ENCODE assay signal across 29 mouse cellular contexts in genomic region chr14:99699545-99699944, GRCm38 (mm10).
"Had no signal": no experiment of that assay in that cellular context is flagged by ENCODE, and none has a peak within 500 bp of the region (broad histone marks: within the 10 kb centered on the region; RNA-seq: fewer than 3 reads in every experiment).

No protein-coding gene starts in this region.

- H3K36me3 ChIP-seq: embryonic facial prominence, embryonic 10.5 days; embryonic facial prominence, embryonic 12.5 days; embryonic facial prominence, embryonic 13.5 days; embryonic facial prominence, embryonic 15.5 days; forebrain, embryonic 10.5 days; forebrain, embryonic 12.5 days; forebrain, embryonic 15.5 days had no signal

- H3K4me1 ChIP-seq: embryonic facial prominence, embryonic 10.5 days; embryonic facial prominence, embryonic 12.5 days; embryonic facial prominence, embryonic 13.5 days; embryonic facial prominence, embryonic 15.5 days; forebrain, embryonic 10.5 days; forebrain, embryonic 12.5 days; forebrain, embryonic 13.5 days; forebrain, embryonic 15.5 days had no signal

- H3K9ac ChIP-seq: embryonic facial prominence, embryonic 12.5 days; embryonic facial prominence, embryonic 13.5 days; embryonic facial prominence, embryonic 15.5 days; forebrain, embryonic 12.5 days; forebrain, embryonic 13.5 days; forebrain, embryonic 15.5 days; forebrain, postnatal 0 days had no signal

- H3K4me2 ChIP-seq: embryonic facial prominence, embryonic 12.5 days; embryonic facial prominence, embryonic 13.5 days; embryonic facial prominence, embryonic 15.5 days; forebrain, embryonic 12.5 days; forebrain, embryonic 13.5 days; forebrain, embryonic 15.5 days had no signal

- H3K27ac ChIP-seq: embryonic facial prominence, embryonic 10.5 days; embryonic facial prominence, embryonic 12.5 days; embryonic facial prominence, embryonic 13.5 days; embryonic facial prominence, embryonic 15.5 days; forebrain, embryonic 10.5 days; forebrain, embryonic 12.5 days; forebrain, embryonic 13.5 days; forebrain, embryonic 15.5 days; gastrocnemius, adult 2 months; heart, adult 2 months had no signal

- DNase-seq: cerebellum, adult 2 months; cerebellum, adult 8-10 months; cerebellum, adult 9-10 months; cerebellum, adult 9-11 months; cerebellum, postnatal 10 days; cerebellum, postnatal 14 days; cerebellum, postnatal 25 days; cerebellum, postnatal 36 days; embryo, embryonic 11 days; forebrain, postnatal 0 days; gastrocnemius, adult 2 months; gastrocnemius, postnatal 10 days; gastrocnemius, postnatal 14 days; gastrocnemius, postnatal 25 days; gastrocnemius, postnatal 36 days; heart, adult 11 months; heart, adult 18-20 months; heart, adult 2 months had no signal

- H3K4me3 ChIP-seq: embryonic facial prominence, embryonic 10.5 days; embryonic facial prominence, embryonic 12.5 days; embryonic facial prominence, embryonic 13.5 days; embryonic facial prominence, embryonic 15.5 days; erythroblast, embryonic 14.5 days; forebrain, embryonic 10.5 days; forebrain, embryonic 12.5 days; forebrain, embryonic 13.5 days; forebrain, embryonic 15.5 days; gastrocnemius, adult 2 months; heart, adult 2 months had no signal

- ATAC-seq: forebrain, embryonic 13.5 days; forebrain, embryonic 14.5 days; forebrain, embryonic 15.5 days; forebrain, embryonic 16.5 days; forebrain, postnatal 0 days had no signal

- H3K9me3 ChIP-seq: embryonic facial prominence, embryonic 10.5 days; embryonic facial prominence, embryonic 12.5 days; embryonic facial prominence, embryonic 13.5 days; embryonic facial prominence, embryonic 15.5 days; forebrain, embryonic 10.5 days; forebrain, embryonic 12.5 days; forebrain, embryonic 13.5 days; forebrain, embryonic 15.5 days had no signal

- H3K27me3 ChIP-seq: embryonic facial prominence, embryonic 12.5 days; embryonic facial prominence, embryonic 13.5 days; embryonic facial prominence, embryonic 15.5 days; forebrain, embryonic 12.5 days; forebrain, embryonic 13.5 days; forebrain, embryonic 15.5 days had no signal
